In the genomic region with DNA sequence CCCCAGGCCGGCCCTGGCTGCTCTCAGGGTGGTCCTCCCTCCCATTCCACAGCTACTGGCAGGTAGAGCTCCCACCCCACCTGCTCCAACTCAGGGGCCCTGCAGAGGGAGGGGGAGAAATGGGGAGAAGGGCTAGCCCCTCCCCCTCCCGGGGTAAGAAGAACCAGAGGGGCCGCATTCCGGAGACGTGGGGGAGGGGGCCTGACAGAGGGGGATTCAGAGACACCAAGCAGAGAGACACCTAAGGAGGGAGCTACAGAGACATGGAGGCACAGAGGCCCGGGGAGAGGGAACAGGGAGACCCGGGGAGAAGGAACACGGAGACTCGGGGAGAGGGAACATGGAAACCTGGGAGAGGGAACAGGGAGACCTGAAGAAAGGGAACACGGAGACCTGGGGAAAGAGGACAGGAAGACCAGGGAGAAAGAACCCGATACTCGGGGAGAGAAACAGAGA, we compare ENCODE assay signal across 8 mouse cellular contexts. TPM values are rescaled to one million over a fixed set of nuclear protein-coding genes. Genes with fewer than 3 reads are reported as not detected.
DNase-seq lines count a peak whose midpoint lies in the region; ATAC-seq lines count a peak whose summit lies in the region.

No protein-coding gene starts in this region.

- no peak for ATAC-seq in heart, embryonic 16.5 days (replicated peaks; ENCODE audit: extremely low read depth, insufficient read depth, low FRiP score)
- no peak for ATAC-seq in liver, embryonic 11.5 days (replicated peaks; ENCODE audit: low FRiP score)
- ATAC-seq in neural tube, embryonic 13.5 days (ENCODE audit: low read depth): no peak

- WGBS in heart, embryonic 16.5 days: 3% methylated on average over 12 of the region's 12 CpGs
- 7% methylated on average over 12 of the region's 12 CpGs for WGBS in liver, embryonic 11.5 days
- 0% methylated on average over 12 of the region's 12 CpGs for WGBS in neural tube, embryonic 13.5 days

- H3K9ac ChIP-seq in heart, embryonic 16.5 days (ENCODE audit: low read length): peak overlapping the region; percentile 84
- H3K9ac ChIP-seq in liver, embryonic 11.5 days (ENCODE audit: low read depth, low read length): peak overlapping the region; percentile 78
- H3K9ac ChIP-seq in neural tube, embryonic 13.5 days: peak overlapping the region; percentile 94

- H3K36me3 ChIP-seq in heart, embryonic 16.5 days (ENCODE audit: control insufficient read depth, insufficient read depth): no peaks in the 10 kb centered on the region
- peaks cover 2% of the 10 kb centered on the region; the same call in 1 of the 2 replicates for H3K36me3 ChIP-seq in liver, embryonic 11.5 days (ENCODE audit: control insufficient read depth, insufficient read depth, low read length)
- H3K36me3 ChIP-seq in neural tube, embryonic 13.5 days: peaks cover 11% of the 10 kb centered on the region; the same call in 1 of the 2 replicates

- H3K27me3 ChIP-seq in heart, embryonic 16.5 days (ENCODE audit: control insufficient read depth, insufficient read depth, low read length): peaks cover 2% of the 10 kb centered on the region; the same call in 1 of the 2 replicates
- H3K27me3 ChIP-seq in liver, embryonic 11.5 days (replicated peaks; ENCODE audit: control insufficient read depth, insufficient read depth, low read length): peaks cover 35% of the 10 kb centered on the region
- no peaks in the 10 kb centered on the region for H3K27me3 ChIP-seq in neural tube, embryonic 13.5 days

- H3K27ac ChIP-seq in heart, embryonic 16.5 days (ENCODE audit: low read length): peak overlapping the region; percentile 73
- peak overlapping the region; percentile 75; the same call in 1 of the 2 replicates for H3K27ac ChIP-seq in liver, embryonic 11.5 days (ENCODE audit: low read depth, low read length)
- peak overlapping the region; percentile 90 for H3K27ac ChIP-seq in neural tube, embryonic 13.5 days (replicated peaks)

- peaks cover 24% of the 10 kb centered on the region for H3K4me1 ChIP-seq in heart, embryonic 16.5 days (ENCODE audit: control insufficient read depth, insufficient read depth, low read length)
- H3K4me1 ChIP-seq in liver, embryonic 11.5 days (replicated peaks; ENCODE audit: control insufficient read depth, insufficient read depth, low read length): peaks cover 11% of the 10 kb centered on the region
- peaks cover 67% of the 10 kb centered on the region for H3K4me1 ChIP-seq in neural tube, embryonic 13.5 days (replicated peaks)

- H3K4me2 ChIP-seq in heart, embryonic 16.5 days (ENCODE audit: low read depth, low read length): peak overlapping the region; percentile 85
- H3K4me2 ChIP-seq in liver, embryonic 11.5 days: peak overlapping the region; percentile 75
- H3K4me2 ChIP-seq in neural tube, embryonic 13.5 days: peak overlapping the region; percentile 75

- DNase-seq in cerebellum, adult 8-10 months: peak; percentile 11
- DNase-seq in cerebellum, postnatal 4 days (ENCODE audit: low spot score in 2 of 2): no peak
- peak; percentile 62 for DNase-seq in ES-CJ7 (ENCODE audit: low read depth, low spot score)
- peak; percentile 52 for DNase-seq in liver, embryonic 11.5 days (ENCODE audit: low spot score)
- DNase-seq in ovary, postnatal 14 days (ENCODE audit: low spot score): no peak
- DNase-seq in right cerebral cortex, adult 18-20 months: no peak

- H3K9me3 ChIP-seq in heart, embryonic 16.5 days (replicated peaks; ENCODE audit: control insufficient read depth, low read length): no peaks in the 10 kb centered on the region
- H3K9me3 ChIP-seq in liver, embryonic 11.5 days (ENCODE audit: control insufficient read depth, low read length): no peaks in the 10 kb centered on the region
- no peaks in the 10 kb centered on the region for H3K9me3 ChIP-seq in neural tube, embryonic 13.5 days

- H3K4me3 ChIP-seq in heart, embryonic 16.5 days (ENCODE audit: low read length): peak overlapping the region; percentile 80
- H3K4me3 ChIP-seq in liver, embryonic 11.5 days (ENCODE audit: low read depth, low read length): peak overlapping the region; percentile 77
- peak overlapping the region; percentile 84 for H3K4me3 ChIP-seq in neural tube, embryonic 13.5 days

RNA-seq across cellular contexts. Expression of a gene that starts 1.2 kb away (rescaled TPM):
- 22.9 and 27.7 TPM in 2 replicates for polyA plus RNA-seq in heart, embryonic 16.5 days (2015; fragmentation: Nextera tagmentation; extraction: Ambion mirVana)
- polyA plus RNA-seq in liver, embryonic 11.5 days (2014; fragmentation: Nextera tagmentation; extraction: Ambion mirVana): 29.1 and 29.2 TPM in 2 replicates
- 81.1 and 82.2 TPM in 2 replicates for polyA plus RNA-seq in neural tube, embryonic 13.5 days (2015; fragmentation: Nextera tagmentation; extraction: Ambion mirVana)

Comparison
In these comparisons a context has a peak if more than half of its experiments do, and no peak if none do; other contexts are left out.
1. DNase-seq: peak in cerebellum, adult 8-10 months (single experiment), ES-CJ7 (single experiment) and liver, embryonic 11.5 days (single experiment); none in cerebellum, postnatal 4 days (0 of 2), ovary, postnatal 14 days (single experiment) and right cerebral cortex, adult 18-20 months (single experiment).
2. Peak in every context shown above with its lines, with median percentiles within 50 percentile points of each other: H3K27ac ChIP-seq, H3K4me2 ChIP-seq, H3K4me3 ChIP-seq and H3K9ac ChIP-seq.